Mouse (Mus musculus) brain, adult 2 months (tissue): ENCODE results near the gene Ankrd33.

Source experiments
- DNase-seq: peaks from one replicate; pipeline ENCODE4 v3.0.0; 2011; ENCODE audit warnings: low read depth, low spot score

The Ankrd33 gene

GRCm38 (mm10) chr15:101115511-101116110 is at the start of gene Ankrd33:
Ankrd33 (plus strand) TSS chr15:101115755.
- no peak for DNase-seq

- no peak for DNase-seq
These were observed 49.1 kb upstream of the Ankrd33 start for GRCm38 (mm10) chr15:101066364-101066847.

- DNase-seq: no peak
These were observed 48.4 kb upstream of the Ankrd33 start for GRCm38 (mm10) chr15:101066920-101067696.

- no peak for DNase-seq
These were observed 47.5 kb upstream of the Ankrd33 start for GRCm38 (mm10) chr15:101068029-101068428.

GRCm38 (mm10) chr15:101068671-101069070 is 46.9 kb upstream of the Ankrd33 start:
- no peak for DNase-seq

- no peak for DNase-seq
These were observed 45.8 kb upstream of the Ankrd33 start for GRCm38 (mm10) chr15:101069641-101070190.

GRCm38 (mm10) chr15:101070762-101071161 is 44.8 kb upstream of the Ankrd33 start:
- DNase-seq: no peak

GRCm38 (mm10) chr15:101072736-101073135 is 42.8 kb upstream of the Ankrd33 start:
- no peak for DNase-seq

- DNase-seq: no peak
These were observed 41.5 kb upstream of the Ankrd33 start for GRCm38 (mm10) chr15:101074067-101074466.

GRCm38 (mm10) chr15:101075150-101075549 is 40.4 kb upstream of the Ankrd33 start:
- no peak for DNase-seq

GRCm38 (mm10) chr15:101075656-101076055 is 39.9 kb upstream of the Ankrd33 start:
- DNase-seq: no peak

GRCm38 (mm10) chr15:101076071-101077000 is 39.2 kb upstream of the Ankrd33 start:
- DNase-seq: peak; percentile 40

GRCm38 (mm10) chr15:101077001-101077812 is 38.3 kb upstream of the Ankrd33 start:
- DNase-seq: peak; percentile 10

GRCm38 (mm10) chr15:101077813-101078730 is 37.5 kb upstream of the Ankrd33 start, which contains the start of gene Fignl2:
Fignl2 (minus strand) TSS chr15:101078567.
- no peak for DNase-seq

- peak; percentile 65 for DNase-seq
These were observed 36.8 kb upstream of the Ankrd33 start for GRCm38 (mm10) chr15:101078731-101079156.

GRCm38 (mm10) chr15:101080031-101080520 is 35.5 kb upstream of the Ankrd33 start:
- DNase-seq: no peak

- DNase-seq: no peak
These were observed 34.5 kb upstream of the Ankrd33 start for GRCm38 (mm10) chr15:101081035-101081548.

GRCm38 (mm10) chr15:101082236-101082635 is 33.3 kb upstream of the Ankrd33 start:
- DNase-seq: no peak

- no peak for DNase-seq
These were observed 31.1 kb upstream of the Ankrd33 start for GRCm38 (mm10) chr15:101084499-101084898.
